Mouse (Mus musculus) urinary bladder, postnatal 10 days (tissue): Measurements from ENCODE around the gene Pdpk1.

Experiments
- DNase-seq: peaks from one replicate; pipeline ENCODE4 v3.0.0; 2022; ENCODE audit warnings: low spot score

Gene Pdpk1

DNA sequence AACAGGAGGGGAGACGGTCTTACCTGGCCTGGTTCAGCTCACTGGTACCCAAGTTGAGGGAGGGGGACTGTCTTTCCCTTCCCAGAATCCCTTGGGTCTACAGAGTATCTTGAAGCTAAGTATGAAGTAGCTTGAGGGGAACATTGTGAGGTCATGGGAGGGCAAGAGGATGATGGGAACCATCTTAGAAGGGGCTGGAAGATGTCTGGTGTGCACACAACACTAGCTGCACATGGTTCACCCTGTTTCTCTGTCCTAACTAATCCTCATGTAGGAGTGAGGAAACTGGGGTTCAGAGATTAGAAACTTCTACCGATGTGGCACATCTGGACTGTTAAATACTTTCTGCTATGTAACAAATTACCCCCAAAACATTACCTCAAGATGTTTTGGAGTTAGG, at the start of gene Pdpk1:
Gene Pdpk1, minus strand, starts transcription at position 101 of the 400 bp plus-strand sequence.
- DNase-seq, result no peak

DNA sequence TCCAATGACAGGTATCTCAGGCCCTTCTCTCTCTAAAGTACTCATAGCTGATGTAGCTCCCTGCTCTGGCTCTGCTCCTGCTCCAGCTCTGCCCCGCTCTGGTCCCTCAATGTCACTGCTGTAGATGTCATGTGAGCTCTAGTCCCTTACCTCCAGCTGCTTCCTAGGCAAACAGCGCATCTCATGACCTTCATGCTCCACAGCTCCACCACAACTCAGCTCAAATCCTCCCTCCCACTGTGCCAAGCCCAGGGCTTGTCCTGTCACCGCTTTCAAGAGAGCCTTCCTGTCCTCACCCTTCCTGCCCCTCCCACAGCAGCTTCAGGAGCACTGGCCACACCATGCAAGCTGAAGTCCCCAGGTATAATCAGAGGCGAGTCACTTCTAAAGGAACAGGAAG, 49.0 kb upstream of the Pdpk1 start:
- DNase-seq, result no peak

DNA sequence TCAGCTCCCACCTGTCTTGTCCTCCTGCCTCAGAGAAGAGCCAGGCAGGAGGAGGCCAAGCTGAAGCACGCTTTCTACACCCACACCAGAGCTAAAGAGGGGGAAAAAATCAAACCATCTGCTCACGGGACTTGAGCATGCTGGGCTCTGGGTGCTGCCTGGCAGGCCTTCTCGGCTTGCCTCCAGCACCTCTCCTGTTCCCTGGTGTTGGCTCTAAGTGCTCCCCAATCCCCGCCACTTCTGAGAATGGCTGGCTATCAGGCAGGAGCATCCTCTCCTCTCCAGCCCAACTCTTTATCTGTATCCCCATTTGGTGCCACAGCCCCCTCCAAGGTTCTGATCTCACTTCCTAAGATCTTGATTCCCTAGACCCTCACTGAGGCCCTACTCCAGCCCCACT, 48.5 kb upstream of the Pdpk1 start:
- no peak for DNase-seq

DNA sequence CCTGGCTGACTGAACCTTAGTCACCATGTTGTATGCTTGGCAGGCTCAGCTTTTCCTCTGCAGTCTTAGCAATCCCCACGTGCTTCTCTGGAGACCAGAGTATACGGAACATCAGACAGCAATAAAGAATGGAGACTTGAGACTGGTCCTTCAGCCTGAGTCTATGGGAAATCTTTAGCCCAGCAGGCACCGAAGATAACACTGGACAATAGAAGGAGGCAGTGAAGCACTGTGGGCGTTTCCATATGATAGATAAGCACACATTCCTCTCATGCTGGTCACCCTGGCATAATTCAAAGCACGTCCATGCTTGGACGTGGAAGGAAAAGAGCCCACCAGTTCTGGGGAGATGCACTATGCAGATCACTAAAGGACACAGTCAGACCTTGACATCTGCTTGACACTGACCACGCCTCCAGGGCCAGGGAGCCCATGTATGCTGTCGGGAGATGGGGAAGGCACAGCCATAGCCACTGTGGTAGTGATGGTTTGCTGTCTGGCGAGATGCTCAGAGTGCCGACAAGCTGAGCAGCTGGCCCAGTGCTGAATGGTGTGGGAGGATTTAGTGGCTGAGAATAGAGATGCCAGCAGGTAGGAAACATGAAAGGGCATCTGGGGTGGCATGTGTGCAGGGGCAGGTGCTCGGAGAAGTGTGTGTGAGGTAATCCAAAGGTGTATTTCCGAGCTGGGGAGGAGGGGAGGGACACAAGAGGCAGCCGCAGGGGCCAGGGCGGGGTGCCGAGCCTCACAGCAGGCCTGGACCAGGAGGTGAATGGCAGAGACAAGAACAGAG, 46.5 kb upstream of the Pdpk1 start:
- DNase-seq, result no peak

GRCm38 (mm10) chr17:24195349-24195748, 44.6 kb upstream of the Pdpk1 start:
- DNase-seq, result no peak

GRCm38 (mm10) chr17:24193769-24194168, 43.0 kb upstream of the Pdpk1 start:
- DNase-seq, result no peak

GRCm38 (mm10) chr17:24193268-24193667, 42.5 kb upstream of the Pdpk1 start:
- no peak for DNase-seq

DNA sequence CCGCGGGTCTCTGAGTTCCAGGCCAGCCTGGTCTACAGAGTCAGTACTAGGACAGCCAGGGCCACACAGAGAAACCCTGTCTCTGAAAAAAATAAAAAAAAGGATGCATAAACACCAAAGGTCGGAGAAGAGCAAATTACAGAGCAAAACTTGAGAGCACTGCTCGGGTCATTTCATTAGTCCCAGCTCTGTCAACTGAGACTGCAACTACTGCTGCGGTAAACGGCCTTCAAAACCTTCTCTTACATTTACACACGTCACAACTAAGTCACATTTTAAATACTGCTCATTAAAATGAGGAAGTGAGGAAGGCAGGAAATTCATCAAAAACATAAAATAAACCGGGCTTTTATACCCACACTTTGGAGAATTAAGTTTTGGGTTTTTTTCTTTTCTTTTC, 42.1 kb upstream of the Pdpk1 start:
- no peak for DNase-seq

DNA sequence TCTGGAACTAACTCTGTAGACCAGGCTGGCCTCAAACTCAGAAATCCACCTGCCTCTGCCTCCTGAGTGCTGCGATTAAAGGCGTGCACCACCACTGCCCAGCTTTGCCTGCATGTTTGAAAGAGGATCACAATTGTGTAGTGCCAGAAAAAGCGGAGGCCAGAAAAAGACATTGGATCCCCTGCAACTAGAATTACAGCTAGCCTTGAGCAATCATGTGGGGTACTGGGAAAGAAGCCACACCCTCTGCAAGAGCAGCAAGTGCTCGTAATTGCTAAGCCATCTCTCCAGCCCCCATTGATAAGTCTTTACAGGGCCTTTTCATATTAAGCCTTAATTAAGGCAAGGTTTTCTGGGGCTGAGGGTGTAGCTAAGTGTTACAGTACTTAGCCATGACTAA, 40.8 kb upstream of the Pdpk1 start:
- DNase-seq, result no peak

- no peak for DNase-seq
Observed at GRCm38 (mm10) chr17:24190934-24191333, 40.2 kb upstream of the Pdpk1 start.

DNA sequence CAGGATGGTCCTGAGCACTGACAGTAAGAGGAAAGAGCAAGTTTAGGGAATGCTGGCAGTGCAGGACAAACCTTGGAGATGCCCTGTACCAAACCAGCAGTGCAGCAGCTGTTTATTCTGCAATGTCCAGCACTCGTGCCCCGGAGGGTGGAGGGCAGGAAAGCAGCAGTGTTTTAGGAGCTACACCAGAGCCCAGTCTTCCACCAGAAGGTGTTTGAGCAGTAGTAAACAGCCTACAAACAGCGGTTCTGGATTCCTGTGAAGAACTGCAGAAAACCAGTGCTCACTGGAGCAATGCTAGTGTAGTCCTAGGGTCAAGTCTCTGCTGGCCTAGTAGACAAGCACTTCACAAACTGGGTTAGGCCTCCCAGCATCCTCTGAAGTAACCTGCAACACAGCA, 23.5 kb upstream of the Pdpk1 start:
- DNase-seq, result no peak

- DNase-seq, result no peak
Observed at GRCm38 (mm10) chr17:24173423-24173822, 22.7 kb upstream of the Pdpk1 start.

DNA sequence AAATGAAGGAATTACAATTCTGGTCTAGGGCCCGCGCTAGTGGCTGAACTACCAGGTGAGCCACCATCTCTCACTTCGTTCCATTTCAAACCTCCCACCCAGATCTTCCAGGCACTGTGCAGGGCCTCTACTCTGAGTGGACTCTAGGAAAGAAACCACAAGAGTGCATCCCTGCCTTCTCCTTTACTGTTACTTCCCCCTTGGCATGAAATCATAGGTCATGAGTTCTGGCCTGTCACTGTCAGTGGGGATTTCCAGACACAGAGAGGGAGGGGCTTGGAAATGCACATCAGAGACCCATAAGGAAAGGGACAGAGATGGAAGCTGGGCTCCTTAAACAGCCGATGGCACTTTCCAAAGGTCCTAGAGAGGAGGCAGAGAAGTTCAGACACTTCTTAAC, 21.0 kb upstream of the Pdpk1 start:
- no peak for DNase-seq

DNA sequence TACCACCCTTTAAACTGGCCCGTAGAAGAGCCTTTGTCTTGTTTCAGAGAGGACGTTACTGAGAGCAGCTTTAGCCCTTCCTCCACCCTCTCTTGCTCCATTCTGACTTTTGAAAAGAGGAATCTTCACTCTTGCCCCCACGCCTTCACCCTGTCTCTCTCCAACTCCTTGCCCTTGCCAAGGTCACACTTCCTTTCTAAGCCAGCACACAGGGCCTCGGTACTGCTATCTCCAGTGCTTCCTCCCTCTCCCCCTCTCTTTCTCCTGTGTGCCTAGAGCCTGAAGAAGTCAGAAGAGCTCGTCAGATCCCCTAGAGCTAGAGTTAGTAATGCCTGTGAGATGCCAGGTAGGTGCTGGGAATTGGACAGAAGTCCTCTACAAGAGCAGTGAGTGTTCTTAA, 20.0 kb upstream of the Pdpk1 start:
- no peak for DNase-seq

- DNase-seq, result no peak
Observed at GRCm38 (mm10) chr17:24170125-24170524, 19.4 kb upstream of the Pdpk1 start.

GRCm38 (mm10) chr17:24169317-24170065, 18.8 kb upstream of the Pdpk1 start, which contains the start of gene Atp6v0c:
Gene Atp6v0c, minus strand, starts transcription at chr17:24169702.
- DNase-seq, result peak; percentile 81

- DNase-seq, result no peak
Observed at GRCm38 (mm10) chr17:24168590-24169277, 18.0 kb upstream of the Pdpk1 start.

GRCm38 (mm10) chr17:24167891-24168505, 17.3 kb upstream of the Pdpk1 start:
- no peak for DNase-seq

DNA sequence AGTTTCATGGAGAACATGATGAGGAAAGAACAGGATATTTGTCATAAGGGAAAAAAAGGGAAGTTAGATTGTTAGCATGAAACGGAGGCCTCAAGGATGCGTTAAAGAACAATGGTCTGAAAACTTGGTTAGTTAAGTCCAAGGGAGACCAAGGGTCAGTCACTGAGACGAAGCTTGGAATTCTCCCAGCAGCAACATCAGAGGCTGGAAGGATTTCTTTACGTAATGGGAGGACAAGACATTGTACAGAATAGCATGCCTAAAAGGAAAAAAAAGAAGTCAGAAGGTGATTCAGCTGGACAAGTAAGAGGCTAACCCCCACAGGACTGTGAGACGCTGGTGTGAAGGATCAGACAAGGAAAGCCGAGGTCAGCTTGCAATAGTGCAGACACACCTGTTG, 16.4 kb upstream of the Pdpk1 start:
- DNase-seq, result no peak

- DNase-seq, result no peak
Observed at GRCm38 (mm10) chr17:24164566-24165259, 14.0 kb upstream of the Pdpk1 start.

DNA sequence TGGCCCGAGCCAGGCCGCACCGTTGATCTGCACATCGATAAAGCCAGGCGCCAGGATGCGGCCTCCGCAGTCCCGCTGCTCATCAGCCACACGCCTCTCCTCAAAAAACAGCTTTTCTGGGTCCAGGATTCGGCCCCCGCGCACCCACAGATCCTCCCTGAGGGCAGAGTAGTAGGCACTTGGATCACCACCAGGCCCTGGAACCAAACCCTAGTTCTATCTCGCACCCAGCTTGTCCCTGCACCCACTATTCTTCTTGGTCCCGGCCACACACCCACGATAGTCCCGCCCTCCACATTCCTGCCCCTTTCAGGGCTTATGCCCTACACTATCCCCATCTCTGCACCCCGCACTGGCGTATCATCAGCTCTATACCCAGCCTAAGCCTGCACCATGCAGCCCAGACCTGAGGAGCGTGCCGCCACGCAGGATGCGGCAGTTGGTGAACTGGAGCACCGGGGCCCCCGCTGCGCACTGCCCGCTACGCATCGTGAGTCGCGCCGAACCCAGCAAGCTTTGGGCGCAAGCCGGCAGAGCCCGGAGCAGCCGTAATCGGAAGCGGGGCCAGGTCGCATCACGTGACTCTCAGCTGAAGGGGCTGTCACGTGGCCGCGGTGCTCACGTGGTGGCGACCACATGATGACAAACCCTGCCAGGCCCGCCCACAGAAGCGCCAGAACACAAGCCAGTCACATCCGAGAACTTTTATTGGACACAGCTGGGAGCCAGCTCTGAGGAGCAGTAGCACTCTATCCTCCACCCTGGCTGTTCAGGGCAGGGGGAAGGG, 12.6 kb upstream of the Pdpk1 start, which contains the start of gene Amdhd2:
Gene Amdhd2, minus strand, starts transcription at position 591 of the 787 bp plus-strand sequence.
- peak; percentile 94 for DNase-seq
